Mouse (Mus musculus) E14TG2a.4 (cell line): Measurements from ENCODE around the gene Rflna.

ENCODE experiments used
- CTCF ChIP-seq: conservative IDR thresholded peaks from 2 replicates; pipeline ENCODE4 v1.5.1; 2014; ENCODE audit warnings: low read length
- NANOG ChIP-seq: IDR thresholded peaks from 2 replicates; pipeline ENCODE4 v1.6.1; 2014; ENCODE audit warnings: borderline replicate concordance, low read length, mixed read lengths
- POU5F1 ChIP-seq: IDR thresholded peaks from 2 replicates; pipeline ENCODE4 v1.6.1; 2014; ENCODE audit warnings: low read length, borderline replicate concordance

GRCm38 (mm10) chr5:125015576-125015975, 12.6 kb downstream of the Rflna start:
- no peak for TF ChIP-seq CTCF
- no peak for TF ChIP-seq POU5F1
- TF ChIP-seq NANOG = no peak
